Mouse (Mus musculus) limb, embryonic 10.5 days (tissue): ENCODE results near the gene 4930415O20Rik. TPM values are rescaled to one million over a fixed set of nuclear protein-coding genes. Genes with fewer than 3 reads are reported as not detected.
A peak's percentile ranks its signal among the peaks of the same experiment; 100 is the strongest.

Experiments
- DNase-seq: peaks from one replicate; pipeline ENCODE4 v3.0.0-alpha.2; 2017; ENCODE audit warnings: low spot score
- H3K27ac ChIP-seq: fragments of 300-500 bp; sonication (generic); 2 replicates; pipeline ENCODE4 v1.5.1; 2016; ENCODE audit warnings: mild to moderate bottlenecking
- H3K27me3 ChIP-seq: fragments of 300-500 bp; sonication (generic); 2 replicates; pipeline ENCODE4 v1.6.1; 2016; ENCODE audit warnings: low read depth, mild to moderate bottlenecking; ENCODE audit not compliant: poor library complexity, severe bottlenecking
- H3K36me3 ChIP-seq: fragments of 300-500 bp; sonication (generic); 2 replicates; pipeline ENCODE4 v1.6.1; 2016; ENCODE audit warnings: mild to moderate bottlenecking, moderate library complexity
- H3K4me1 ChIP-seq: fragments of 300-500 bp; sonication (generic); 2 replicates; pipeline ENCODE4 v1.6.1; 2016
- H3K4me3 ChIP-seq: fragments of 300-500 bp; sonication (generic); 2 replicates; pipeline ENCODE4 v1.5.1; 2016; ENCODE audit warnings: mild to moderate bottlenecking, moderate library complexity
- H3K9me3 ChIP-seq: fragments of 300-500 bp; sonication (generic); replicated peaks from 2 replicates; pipeline ENCODE4 v1.6.1; 2016; ENCODE audit warnings: mild to moderate bottlenecking
- WGBS: fragments of 180-500 bp; shearing (Covaris S2); methylation state at CpG from one replicate; pipeline ENCODE4 v1.1.7; 2016; 5-methylcytosine and 5-hydroxymethylcytosine counted together
- polyA plus RNA-seq: library from polyadenylated mRNA; unstranded; fragments of >200 nt; fragmentation: Nextera tagmentation; extraction: Ambion mirVana; gene quantifications from 2 replicates; pipeline ENCODE4 v1.2.1, GENCODE M21; 2016

4930415O20Rik gene
- polyA plus RNA-seq, 1 experiment from 2014 or later: 0.28 TPM

DNA sequence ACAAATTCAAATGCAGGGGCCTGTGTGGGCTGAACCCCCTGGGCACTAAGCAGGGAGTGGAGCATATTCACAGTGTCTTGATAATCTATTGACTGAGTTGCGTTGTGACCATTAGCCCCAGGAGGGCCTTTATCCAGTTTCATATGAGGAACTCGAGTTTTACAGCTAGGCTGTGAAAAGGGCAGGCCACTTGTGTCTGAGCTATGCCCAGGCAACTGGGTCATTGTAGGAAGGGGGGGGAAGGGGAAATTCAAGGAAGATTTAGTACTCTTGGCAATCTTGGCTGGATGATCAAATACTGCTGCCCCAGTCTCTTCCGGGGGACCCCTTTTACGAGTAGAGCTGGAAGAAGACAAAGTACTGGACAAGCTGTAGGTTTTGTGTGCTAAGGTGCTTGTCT is 27.5 kb upstream of the 4930415O20Rik start:
- 87% methylated on average over 4 of the region's 4 CpGs for whole genome bisulfite sequencing
- H3K36me3 ChIP-seq: peaks cover 98% of the 10 kb centered on the region
- H3K27me3 ChIP-seq: no peaks in the 10 kb centered on the region
- H3K4me3 ChIP-seq: no peak overlapping the region
- no peak for DNase-seq
- H3K9me3 ChIP-seq: no peaks in the 10 kb centered on the region
- no peaks in the 10 kb centered on the region for H3K4me1 ChIP-seq
- H3K27ac ChIP-seq: no peak overlapping the region

DNA sequence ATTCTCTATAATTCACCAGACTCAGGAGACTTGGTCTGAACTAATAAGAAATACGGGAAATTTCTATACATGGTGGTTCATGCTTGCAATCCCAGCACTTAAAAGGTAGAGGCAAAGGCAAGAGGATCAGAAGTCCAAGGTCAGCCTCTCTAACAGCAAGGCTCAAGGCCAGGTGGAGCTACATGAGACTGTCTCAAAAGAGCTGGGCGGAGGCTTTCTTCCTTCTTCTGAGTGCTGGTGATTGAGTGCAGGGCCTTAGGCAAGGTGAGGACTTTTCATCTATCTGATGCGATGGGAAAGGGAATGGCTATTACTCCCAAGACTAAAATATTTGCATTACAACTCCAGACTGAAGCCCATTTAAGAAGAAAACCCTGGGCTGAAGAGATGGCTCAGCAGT is 25.7 kb upstream of the 4930415O20Rik start:
- 94% methylated on average over 3 of the region's 3 CpGs for WGBS
- DNase-seq: no peak
- H3K36me3 ChIP-seq: peaks cover 100% of the 10 kb centered on the region

DNA sequence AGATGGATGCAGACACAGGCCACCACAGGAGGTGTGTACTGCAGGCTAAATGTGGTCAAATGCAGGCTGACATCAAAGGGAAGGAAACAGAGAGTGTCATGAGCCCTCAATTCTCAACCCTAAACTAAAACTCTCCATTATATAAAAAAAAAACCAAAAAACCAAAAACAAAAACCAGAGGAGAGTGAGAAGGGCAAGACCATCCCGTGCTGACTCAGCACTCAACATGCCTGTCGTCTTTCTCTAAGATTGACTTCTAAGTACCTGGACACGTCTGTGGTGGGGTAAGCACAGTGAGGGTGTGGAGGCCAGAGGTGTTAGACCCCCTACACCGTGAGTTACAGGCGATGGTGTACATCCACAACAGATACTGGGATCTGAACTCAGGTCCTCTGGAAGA is 24.0 kb upstream of the 4930415O20Rik start:
- no peaks in the 10 kb centered on the region for H3K4me1 ChIP-seq
- no peaks in the 10 kb centered on the region for H3K9me3 ChIP-seq
- 92% methylated on average over 5 of the region's 5 CpGs for WGBS
- H3K4me3 ChIP-seq: no peak overlapping the region
- no peaks in the 10 kb centered on the region for H3K27me3 ChIP-seq
- DNase-seq: no peak
- H3K36me3 ChIP-seq: peaks cover 100% of the 10 kb centered on the region
- no peak overlapping the region for H3K27ac ChIP-seq

More for the DNA sequence above, 25.7 kb upstream of the 4930415O20Rik start:
- H3K4me3 ChIP-seq: no peak overlapping the region
- H3K27me3 ChIP-seq: no peaks in the 10 kb centered on the region
- H3K4me1 ChIP-seq: no peaks in the 10 kb centered on the region
- no peak overlapping the region for H3K27ac ChIP-seq
- H3K9me3 ChIP-seq: no peaks in the 10 kb centered on the region

- H3K27me3 ChIP-seq: no peaks in the 10 kb centered on the region
- WGBS: 94% methylated on average over 2 of the region's 2 CpGs
- no peaks in the 10 kb centered on the region for H3K9me3 ChIP-seq
- no peaks in the 10 kb centered on the region for H3K4me1 ChIP-seq
- peaks cover 99% of the 10 kb centered on the region for H3K36me3 ChIP-seq
- H3K27ac ChIP-seq: no peak overlapping the region
- H3K4me3 ChIP-seq: no peak overlapping the region
- DNase-seq: no peak
Observed at GRCm38 (mm10) chr15:98552758-98553157, 18.0 kb upstream of the 4930415O20Rik start.

DNA sequence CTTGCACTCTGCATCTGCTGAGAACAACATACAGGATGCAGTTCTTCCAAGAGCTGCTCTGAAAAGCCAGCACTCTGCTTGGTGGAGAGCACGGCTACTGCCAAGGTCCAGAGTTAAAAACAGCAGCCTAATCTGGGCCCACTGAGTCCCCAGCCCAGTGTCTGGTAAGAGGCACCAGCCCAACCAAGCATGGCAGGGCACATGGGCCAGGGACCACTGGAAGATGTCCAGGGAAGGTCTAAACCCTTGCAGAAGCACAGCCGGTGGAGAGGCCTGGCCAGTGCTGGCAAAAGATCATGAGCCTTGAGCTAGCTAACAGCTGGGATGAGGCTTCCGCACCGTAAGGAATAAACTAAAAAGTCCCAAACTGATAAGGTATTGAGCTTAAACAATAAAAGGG is 14.9 kb upstream of the 4930415O20Rik start:
- Histone ChIP-seq H3K4me3 (no peak overlapping the region), H3K36me3 (peaks cover 98% of the 10 kb centered on the region), H3K4me1 (no peaks in the 10 kb centered on the region), H3K9me3 (no peaks in the 10 kb centered on the region), H3K27ac (no peak overlapping the region), H3K27me3 (no peaks in the 10 kb centered on the region)
- WGBS: 95% methylated on average over 4 of the region's 4 CpGs
- DNase-seq: no peak

DNA sequence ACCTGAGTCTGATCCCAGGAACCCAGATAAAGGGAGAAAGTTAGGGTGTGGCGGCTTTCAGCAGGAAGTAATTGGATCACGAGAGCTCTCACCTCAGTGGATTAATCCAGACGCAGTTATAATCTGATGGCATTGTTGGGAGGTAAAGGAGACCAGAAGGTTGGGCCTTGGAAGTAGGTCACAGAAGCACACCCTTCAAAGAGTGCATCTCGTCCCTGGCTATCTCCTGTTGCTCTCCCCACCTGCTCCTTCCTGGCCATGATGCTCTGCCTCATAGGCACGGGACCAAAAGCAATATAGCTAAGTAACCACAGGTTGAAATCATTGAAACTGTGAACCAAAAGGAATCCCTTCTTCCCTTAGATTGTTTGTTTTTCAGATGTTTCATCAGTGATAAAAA is 13.6 kb upstream of the 4930415O20Rik start:
- Histone ChIP-seq H3K36me3 (peaks cover 96% of the 10 kb centered on the region), H3K4me3 (no peak overlapping the region), H3K27me3 (no peaks in the 10 kb centered on the region), H3K4me1 (no peaks in the 10 kb centered on the region), H3K27ac (no peak overlapping the region), H3K9me3 (no peaks in the 10 kb centered on the region)
- 93% methylated on average over 5 of the region's 5 CpGs for WGBS
- no peak for DNase-seq

- no peaks in the 10 kb centered on the region for H3K27me3 ChIP-seq
- peak overlapping the region; percentile 80 for H3K4me3 ChIP-seq
- peaks cover 23% of the 10 kb centered on the region for H3K4me1 ChIP-seq
- under 1% methylated on average over 15 of the region's 15 CpGs for WGBS
- peak overlapping the region; percentile 88 for H3K27ac ChIP-seq
- H3K9me3 ChIP-seq: no peaks in the 10 kb centered on the region
- peaks cover 46% of the 10 kb centered on the region for H3K36me3 ChIP-seq
- no peak for DNase-seq
Observed at GRCm38 (mm10) chr15:98566973-98567277, 3.9 kb upstream of the 4930415O20Rik start.

DNA sequence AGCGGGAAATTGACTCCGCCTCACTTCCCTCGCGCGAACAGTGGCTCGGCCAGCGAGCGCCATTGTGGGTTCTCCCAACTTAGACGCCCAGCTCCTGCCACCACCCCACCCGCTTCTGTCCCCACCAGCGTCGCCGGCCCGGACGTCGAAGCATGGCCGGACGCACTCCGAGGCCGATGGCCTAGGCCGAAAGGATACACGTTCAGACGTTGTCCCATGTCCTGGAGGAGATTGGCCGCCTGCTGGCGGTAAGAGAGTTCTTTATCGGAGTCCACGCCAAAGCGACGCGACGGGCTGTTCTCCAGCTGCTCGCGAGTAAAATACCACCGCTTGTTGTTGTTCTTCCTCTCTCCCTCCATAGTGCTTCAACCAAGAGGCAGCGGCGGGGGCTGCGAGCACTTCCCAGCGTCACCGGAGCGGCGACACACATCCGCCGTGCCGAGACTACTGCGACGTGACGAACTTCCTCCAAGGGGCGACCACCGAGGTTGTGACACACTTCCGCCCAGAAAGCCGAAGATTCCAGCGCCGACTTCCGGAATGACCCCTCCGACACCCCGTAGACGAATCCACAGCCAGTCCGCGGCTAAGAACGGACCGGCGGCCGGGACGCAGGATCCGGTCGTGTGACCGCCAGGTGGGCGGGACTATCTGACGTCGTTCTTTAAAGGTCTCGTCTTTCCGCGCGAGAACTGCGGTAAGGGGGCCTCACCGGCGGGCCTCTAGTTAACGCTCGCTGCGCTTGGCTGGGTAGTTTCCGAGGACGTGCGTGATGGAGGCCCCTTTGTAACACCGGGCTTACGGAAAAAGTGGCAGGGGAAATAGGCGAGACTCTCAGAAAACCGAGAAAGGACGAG is 3.3 kb upstream of the 4930415O20Rik start:
- H3K4me1 ChIP-seq: peaks cover 23% of the 10 kb centered on the region
- H3K27ac ChIP-seq: peak overlapping the region; percentile 88
- no peaks in the 10 kb centered on the region for H3K27me3 ChIP-seq
- H3K36me3 ChIP-seq: peaks cover 42% of the 10 kb centered on the region
- peak; percentile 100 for DNase-seq
- H3K4me3 ChIP-seq: peak overlapping the region; percentile 80
- H3K9me3 ChIP-seq: no peaks in the 10 kb centered on the region
- under 1% methylated on average over 88 of the region's 88 CpGs for WGBS

GRCm38 (mm10) chr15:98568256-98569033 is 2.4 kb upstream of the 4930415O20Rik start:
- Histone ChIP-seq H3K36me3 (peaks cover 32% of the 10 kb centered on the region), H3K4me3 (peak overlapping the region; percentile 80), H3K9me3 (no peaks in the 10 kb centered on the region), H3K27ac (peak overlapping the region; percentile 88), H3K27me3 (no peaks in the 10 kb centered on the region), H3K4me1 (peaks cover 23% of the 10 kb centered on the region)
- DNase-seq: no peak
- 9% methylated on average over 22 of the region's 22 CpGs for WGBS

DNA sequence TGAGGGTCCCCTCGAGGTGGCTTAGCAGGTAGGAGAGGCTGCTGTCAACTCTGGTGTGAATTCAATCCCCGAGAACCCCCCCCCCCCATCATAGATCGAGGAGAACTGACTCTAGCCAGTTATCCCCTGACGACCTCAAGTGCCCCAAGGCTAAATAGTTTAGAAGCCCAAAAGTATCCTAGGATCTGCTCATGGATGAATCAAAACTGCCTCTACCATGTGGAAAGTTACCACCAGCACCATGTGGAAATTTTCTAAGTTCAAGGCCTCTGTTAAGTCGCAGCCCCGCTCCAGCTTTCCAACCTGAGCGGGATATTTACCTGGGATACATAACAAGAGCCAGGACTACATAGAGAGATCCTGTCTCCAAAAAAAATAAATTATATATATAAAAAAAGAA is 1.6 kb upstream of the 4930415O20Rik start:
- no peaks in the 10 kb centered on the region for H3K27me3 ChIP-seq
- whole genome bisulfite sequencing: 80% methylated on average over 7 of the region's 7 CpGs
- H3K4me1 ChIP-seq: peaks cover 23% of the 10 kb centered on the region
- H3K4me3 ChIP-seq: peak overlapping the region; percentile 80
- H3K27ac ChIP-seq: peak overlapping the region; percentile 88
- no peak for DNase-seq
- no peaks in the 10 kb centered on the region for H3K9me3 ChIP-seq
- peaks cover 24% of the 10 kb centered on the region for H3K36me3 ChIP-seq

- no peaks in the 10 kb centered on the region for H3K9me3 ChIP-seq
- peaks cover 18% of the 10 kb centered on the region for H3K36me3 ChIP-seq
- H3K4me3 ChIP-seq: no peak overlapping the region
- H3K27ac ChIP-seq: no peak overlapping the region
- H3K27me3 ChIP-seq: no peaks in the 10 kb centered on the region
- peaks cover 23% of the 10 kb centered on the region for H3K4me1 ChIP-seq
- DNase-seq: no peak
- 88% methylated on average over 4 of the region's 4 CpGs for WGBS
Observed at GRCm38 (mm10) chr15:98569795-98570365, 924 bp upstream of the 4930415O20Rik start.

DNA sequence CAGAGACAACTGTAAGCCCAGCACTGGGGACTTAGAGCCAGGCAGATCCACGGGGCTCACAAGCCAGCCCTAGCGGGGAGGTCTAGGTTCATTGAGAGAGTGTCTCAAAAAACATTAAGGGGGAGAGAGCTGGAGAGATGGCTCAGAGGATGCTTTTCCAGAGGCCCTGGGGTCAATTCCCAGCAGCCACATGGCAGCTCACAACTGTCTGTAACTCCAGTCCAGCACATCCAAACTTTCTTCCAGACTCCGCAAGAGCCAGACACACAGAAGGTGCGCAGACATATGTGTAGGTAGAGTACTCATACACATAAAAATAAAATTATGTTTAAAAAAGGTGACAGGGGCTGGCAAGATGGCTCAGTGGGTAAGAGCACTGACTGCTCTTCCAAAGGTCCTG is 2.5 kb downstream of the 4930415O20Rik start:
- Histone ChIP-seq H3K27ac (no peak overlapping the region), H3K36me3 (peaks cover 5% of the 10 kb centered on the region; the same call in 1 of the 2 replicates), H3K9me3 (no peaks in the 10 kb centered on the region), H3K4me1 (peaks cover 9% of the 10 kb centered on the region), H3K4me3 (no peak overlapping the region), H3K27me3 (no peaks in the 10 kb centered on the region)
- WGBS: 73% methylated on average over 4 of the region's 4 CpGs
- no peak for DNase-seq

GRCm38 (mm10) chr15:98579310-98579709 is 8.5 kb downstream of the 4930415O20Rik start:
- no peak overlapping the region for H3K27ac ChIP-seq
- no peak for DNase-seq

More at GRCm38 (mm10) chr15:98579310-98579709, 8.5 kb downstream of the 4930415O20Rik start:
- Histone ChIP-seq H3K9me3 (no peaks in the 10 kb centered on the region), H3K27me3 (no peaks in the 10 kb centered on the region), H3K4me1 (no peaks in the 10 kb centered on the region), H3K36me3 (no peaks in the 10 kb centered on the region), H3K4me3 (no peak overlapping the region)
- WGBS: 83% methylated on average over 2 of the region's 2 CpGs
